Mouse (Mus musculus) lung, adult 2 months (tissue): ENCODE data around the gene Ntpcr.

ENCODE experiments used
- CTCF ChIP-seq: fragments of 200-500 bp; IDR thresholded peaks from 2 replicates; pipeline ENCODE4 v1.5.1; 2011; ENCODE audit warnings: mild to moderate bottlenecking, low read length, control low read depth; ENCODE audit not compliant: insufficient read depth
- POLR2A ChIP-seq: fragments of 200-500 bp; IDR thresholded peaks from 2 replicates; pipeline ENCODE4 v1.6.1; 2011; ENCODE audit warnings: low read depth, mild to moderate bottlenecking, control low read depth, low read length, borderline replicate concordance; ENCODE audit errors: extremely low read depth

- TF ChIP-seq POLR2A (no peak), CTCF (no peak)
These were observed 11.6 kb downstream of the Ntpcr start for GRCm38 (mm10) chr8:125741377-125741776.
